Mouse (Mus musculus) kidney, adult 9 months (tissue): Measurements from ENCODE around the gene Plekhh1.

Experiments
- DNase-seq: peaks from one replicate; pipeline ENCODE4 v3.0.0; 2022

The Plekhh1 gene

DNA sequence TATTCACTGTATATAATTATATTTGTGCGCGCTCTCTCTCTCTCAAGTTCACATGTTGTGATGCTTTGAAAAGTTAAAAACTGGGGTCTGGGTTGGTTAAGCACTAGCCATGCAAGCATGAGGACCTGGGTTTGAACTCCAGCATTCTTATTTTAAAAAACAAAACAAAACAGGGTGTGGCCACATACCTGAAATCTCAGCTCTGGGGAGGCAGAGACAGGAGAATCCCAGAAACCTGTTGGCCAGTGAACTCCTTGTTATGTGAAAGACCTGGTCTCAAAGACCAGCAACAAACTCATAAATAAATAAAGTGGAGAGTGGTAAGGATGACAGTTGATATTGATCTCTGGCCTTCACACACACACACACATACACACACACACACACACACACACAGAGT is 5.4 kb downstream of the Plekhh1 start:
- DNase-seq = no peak

DNA sequence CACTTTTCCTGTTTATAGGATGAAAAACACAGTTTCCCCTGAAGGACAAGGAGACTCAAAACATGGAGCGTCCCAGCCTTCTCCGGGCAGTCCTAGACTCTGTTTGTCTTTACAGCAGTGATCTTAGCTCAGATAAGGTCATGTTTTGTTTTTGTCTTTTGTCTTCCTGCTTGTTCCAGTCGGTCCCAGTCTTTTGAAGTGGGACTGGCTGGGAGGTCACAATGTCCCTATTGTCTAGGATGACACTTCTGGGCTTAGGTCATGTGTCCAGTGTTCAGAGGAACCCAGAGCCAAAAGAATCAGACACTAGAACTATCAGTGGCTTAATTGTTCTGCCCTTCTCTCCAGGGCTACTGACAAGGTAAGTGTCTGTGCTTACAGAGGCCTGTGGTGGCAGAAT is 6.4 kb downstream of the Plekhh1 start:
- no peak for DNase-seq

DNA sequence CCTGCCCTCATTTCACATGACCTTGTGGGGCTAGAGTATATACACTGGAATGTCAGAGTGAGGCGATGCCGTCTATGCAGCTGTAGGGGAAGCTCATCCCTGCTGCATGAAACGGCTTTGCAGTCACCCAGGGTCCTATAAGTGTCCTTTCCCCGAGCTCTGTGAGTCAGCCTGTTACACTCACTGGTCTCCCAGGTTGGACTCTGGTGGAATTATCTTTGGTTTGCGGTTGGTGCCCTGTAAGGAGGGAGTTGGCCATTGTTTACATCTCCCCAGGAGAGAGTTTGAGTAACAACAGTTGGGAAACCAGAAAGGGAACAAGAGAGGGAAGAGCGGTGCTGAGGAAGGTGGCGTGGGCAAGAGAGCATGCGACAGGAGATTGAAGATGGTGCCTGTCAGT is 10.7 kb downstream of the Plekhh1 start:
- no peak for DNase-seq

DNA sequence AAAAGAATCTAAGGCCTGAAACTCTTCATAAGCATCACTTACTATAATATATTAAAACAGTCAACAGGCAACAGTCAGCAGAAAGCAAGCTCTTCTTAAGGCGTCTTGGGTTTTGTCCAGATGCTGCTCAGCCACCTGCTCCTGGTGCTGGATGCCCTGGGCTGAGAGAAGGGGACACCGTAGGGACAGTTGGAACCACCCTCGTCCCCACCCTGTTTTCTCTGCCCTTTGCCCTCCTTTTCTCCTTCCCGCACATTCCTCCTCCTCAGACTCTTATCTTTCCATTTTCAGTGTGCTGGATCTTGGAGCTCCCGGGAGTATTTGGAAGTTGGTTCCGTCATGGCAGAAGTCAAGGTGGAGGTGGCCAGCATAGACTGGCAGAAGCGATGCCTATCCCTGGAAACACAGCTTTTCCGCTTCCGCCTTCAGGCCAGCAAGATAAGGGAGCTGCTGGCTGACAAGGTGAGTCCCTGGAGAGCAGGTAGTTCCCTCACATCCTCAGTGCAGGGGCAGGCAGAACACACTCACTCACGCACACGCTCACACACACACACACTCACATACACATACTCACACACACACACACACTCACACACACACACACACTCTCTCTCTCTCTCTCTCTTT is 11.4 kb downstream of the Plekhh1 start:
- DNase-seq = no peak

DNA sequence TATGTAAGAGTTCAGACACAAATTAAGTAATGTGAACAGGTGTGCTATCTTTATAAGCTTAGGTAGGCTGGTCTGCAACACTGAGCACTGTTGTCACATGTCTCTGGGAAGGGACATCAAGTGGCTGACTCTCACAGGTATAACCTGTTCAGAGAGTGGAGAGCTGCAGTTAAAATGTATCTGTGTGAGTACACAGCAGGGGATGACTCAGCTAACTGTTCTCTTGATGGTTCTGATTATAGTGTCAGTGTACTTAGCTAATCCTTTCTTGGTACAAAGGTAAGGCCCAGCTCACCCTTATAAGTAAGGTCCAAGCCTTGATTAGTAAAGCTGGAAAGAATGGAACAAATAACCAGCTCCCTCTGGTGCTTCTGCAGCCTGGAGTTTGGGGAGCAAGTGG is 12.5 kb downstream of the Plekhh1 start:
- no peak for DNase-seq

DNA sequence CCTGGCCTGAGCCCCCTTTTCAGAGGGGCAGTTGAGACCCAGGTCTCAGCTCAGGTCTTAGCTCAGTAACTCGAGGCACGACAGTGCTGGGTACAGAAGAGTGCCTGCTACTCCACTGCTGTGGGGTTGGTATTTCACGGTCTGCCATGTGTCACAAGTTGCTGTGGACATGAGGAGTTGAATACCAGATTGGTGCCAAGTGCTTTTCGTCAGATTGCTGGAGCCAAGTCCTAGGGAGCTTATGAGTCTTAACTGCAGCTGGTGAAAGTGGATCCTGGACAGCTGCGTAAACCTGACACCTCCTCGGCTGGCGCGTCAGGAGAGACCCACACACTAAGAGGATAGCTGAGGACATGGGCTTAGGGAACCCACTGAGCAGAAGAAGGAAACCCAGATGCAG is 15.7 kb downstream of the Plekhh1 start:
- DNase-seq = no peak

DNA sequence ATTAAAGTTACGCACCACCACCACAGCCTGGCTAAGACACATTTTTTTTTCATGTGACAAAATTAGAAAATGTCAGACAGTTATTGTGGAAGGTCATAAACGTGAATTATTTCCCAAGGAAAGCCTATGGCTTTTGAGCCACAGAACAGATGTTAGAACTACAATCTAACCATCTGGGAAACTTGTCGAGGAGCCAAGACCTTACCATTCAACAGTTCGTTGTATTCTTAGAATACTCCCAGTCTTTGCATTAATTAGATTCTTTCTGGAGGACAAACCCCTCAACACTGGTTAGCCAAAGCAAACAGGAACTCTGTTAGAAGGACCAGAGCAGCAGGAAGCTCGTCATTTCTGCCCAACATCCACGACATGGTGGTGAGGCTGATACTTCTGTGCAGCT is 17.2 kb downstream of the Plekhh1 start:
- no peak for DNase-seq

DNA sequence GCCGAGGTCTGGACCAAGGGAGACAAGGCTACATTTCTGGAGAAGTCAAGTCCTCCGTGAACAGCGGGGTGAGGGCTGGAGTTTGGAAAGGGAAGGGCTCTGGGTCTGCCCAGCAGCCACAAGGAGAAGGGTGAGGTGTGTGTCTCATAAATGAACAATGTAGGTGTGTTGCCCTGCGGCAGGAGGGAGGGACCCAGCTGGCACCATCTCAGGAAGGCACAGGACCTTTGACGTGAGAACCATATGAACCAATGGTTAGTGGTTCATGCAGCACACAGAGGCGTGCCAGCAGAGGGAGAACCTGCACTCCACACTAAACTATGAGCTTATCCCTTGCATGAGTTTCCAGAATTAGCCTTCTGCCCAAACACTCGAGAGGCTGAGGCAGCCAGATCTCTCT is 18.2 kb downstream of the Plekhh1 start:
- no peak for DNase-seq

DNA sequence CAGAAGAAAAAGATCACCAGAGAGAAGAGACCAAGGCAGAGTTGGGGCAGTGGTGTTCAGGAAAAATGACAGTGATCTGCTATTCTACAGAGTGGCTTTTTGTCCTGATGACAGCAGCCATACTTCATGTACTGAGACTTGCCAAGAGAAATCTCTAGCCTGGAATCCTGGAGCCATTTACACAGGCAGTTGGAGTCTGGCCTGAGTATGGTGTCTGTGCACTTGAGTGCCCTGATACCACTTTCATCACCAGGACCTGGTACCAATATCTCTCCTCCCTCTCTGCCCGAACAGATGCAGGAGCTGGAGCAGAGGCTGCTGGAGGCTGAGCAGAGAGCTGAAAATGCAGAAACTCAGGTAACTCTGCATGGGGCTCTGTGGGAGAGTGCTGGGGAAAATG is 19.9 kb downstream of the Plekhh1 start:
- no peak for DNase-seq

DNA sequence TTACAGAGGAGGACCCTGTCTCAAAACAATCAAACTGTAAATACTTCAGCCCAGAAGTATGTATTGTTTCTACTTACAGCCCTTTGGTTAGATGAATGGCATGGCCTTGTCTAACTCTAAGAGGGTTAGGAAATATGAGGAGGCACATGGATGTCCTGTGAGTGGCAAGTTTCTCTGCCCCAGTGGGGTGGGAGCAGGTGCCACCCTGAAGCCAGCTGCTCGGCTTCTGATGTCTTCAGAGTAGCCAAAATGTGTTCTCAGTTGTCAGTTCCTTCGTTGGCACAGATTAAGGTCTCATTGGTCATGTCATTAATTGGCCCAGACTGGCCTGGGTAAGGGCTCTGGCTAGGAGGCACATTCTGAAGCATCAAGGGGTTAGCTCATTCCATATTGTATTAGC is 20.8 kb downstream of the Plekhh1 start:
- no peak for DNase-seq

DNA sequence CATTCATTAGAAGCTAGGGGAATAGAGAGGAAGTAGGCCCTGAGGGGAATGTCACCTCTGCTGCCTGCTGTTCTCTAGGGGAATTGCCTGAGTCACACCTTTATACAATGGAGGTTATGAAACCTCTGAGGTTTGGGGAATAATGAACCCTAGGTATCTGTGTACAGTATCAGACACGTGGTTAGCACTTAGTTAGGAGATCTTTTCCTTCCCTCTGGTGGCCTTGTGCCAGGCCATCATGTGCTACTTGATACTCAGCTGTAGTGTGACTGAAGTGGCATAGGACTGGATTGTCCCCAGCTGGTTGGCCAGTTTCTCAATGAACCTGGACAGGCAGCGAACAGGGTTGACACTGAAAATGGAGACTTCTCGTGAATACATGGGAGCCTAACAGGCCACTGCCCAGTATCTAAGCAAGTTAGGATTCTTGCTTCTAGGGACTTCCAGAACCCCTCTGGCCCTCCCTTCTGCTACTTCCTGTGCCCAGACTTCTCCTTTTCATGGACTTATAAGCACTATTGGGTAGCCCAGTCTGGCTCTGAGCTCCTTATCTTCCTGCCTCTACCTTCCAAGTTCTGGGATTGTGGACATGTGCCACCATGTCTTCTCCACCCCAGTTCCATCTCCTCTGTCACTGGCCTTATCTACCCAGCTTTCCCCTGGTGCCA is 21.7 kb downstream of the Plekhh1 start:
- DNase-seq = no peak

DNA sequence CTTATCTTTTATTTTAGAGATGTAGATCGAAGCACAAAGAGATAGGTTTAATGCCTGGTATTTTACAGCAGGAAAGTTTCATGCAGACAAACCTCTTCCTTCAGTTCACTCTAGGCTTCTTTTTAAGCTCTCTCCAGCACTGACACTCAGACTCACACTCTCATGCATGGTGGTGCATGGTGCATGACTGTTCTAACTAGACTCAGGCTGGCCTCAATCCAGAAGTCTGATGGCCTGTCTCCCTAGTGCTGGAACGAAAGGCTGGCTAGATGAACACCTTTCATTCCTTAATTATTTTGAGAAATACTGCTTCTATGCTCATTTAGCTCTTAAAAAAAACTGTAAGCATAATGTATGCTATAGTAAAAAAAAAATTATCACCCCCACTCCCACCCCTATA is 23.1 kb downstream of the Plekhh1 start:
- peak; percentile 57 for DNase-seq

DNA sequence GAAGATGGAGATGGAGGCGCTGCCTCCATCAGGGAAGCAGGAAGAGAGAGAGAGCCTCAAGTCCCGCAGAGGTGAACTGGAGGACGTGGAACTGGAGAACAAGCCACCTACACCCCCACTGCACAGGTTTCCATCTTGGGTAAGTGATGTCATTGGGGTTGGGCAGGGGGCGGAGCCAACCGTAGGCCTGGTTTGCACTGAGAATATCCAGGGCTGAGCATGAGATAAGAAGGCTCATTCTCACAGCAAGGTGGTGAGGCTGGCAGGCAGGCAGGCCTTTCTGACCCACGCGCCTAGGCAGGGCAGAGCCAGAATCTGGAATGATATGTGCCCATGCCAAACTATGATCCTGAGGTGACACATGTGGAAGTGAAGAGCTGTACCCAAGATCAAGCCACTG is 26.3 kb downstream of the Plekhh1 start:
- DNase-seq = no peak

DNA sequence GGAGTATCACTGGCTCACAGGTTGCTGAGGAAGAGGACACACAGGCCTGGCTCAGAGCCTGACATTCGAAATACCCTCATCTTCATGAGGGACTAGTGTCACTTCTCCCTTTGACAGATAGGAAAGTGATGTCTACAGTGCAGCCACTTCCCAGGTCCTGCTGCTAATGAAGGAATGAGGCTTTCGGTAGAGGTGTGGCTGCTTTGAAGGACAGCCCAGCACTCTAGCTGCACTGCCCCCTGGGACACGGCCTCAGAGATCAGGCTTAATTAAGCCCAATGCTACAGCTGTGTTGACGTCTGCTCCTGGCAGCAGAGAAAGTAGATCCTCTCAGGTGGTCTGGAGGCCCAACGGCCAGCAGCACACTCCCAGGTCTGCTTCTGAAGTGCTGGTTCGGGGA is 30.6 kb downstream of the Plekhh1 start:
- DNase-seq = no peak

DNA sequence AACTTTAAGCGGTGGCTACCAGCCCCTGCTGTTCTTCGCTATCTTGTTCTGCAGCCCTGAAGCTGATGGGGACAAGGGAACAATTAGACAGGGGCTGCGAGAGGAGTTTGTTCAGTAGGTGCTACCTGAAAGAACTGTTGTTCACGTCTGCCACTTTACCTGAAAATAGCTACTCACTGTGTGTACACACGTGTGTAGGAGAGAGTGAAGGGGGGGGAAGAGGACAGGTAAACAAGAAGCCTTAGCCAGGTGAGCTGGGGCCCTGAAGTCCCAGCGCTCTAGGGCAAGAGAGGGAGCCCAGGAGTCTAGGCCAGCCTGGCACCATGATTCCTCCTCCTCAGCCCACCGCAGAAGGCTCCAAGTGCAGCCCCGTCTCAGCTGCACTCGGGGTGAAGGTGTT is 31.2 kb downstream of the Plekhh1 start:
- no peak for DNase-seq

DNA sequence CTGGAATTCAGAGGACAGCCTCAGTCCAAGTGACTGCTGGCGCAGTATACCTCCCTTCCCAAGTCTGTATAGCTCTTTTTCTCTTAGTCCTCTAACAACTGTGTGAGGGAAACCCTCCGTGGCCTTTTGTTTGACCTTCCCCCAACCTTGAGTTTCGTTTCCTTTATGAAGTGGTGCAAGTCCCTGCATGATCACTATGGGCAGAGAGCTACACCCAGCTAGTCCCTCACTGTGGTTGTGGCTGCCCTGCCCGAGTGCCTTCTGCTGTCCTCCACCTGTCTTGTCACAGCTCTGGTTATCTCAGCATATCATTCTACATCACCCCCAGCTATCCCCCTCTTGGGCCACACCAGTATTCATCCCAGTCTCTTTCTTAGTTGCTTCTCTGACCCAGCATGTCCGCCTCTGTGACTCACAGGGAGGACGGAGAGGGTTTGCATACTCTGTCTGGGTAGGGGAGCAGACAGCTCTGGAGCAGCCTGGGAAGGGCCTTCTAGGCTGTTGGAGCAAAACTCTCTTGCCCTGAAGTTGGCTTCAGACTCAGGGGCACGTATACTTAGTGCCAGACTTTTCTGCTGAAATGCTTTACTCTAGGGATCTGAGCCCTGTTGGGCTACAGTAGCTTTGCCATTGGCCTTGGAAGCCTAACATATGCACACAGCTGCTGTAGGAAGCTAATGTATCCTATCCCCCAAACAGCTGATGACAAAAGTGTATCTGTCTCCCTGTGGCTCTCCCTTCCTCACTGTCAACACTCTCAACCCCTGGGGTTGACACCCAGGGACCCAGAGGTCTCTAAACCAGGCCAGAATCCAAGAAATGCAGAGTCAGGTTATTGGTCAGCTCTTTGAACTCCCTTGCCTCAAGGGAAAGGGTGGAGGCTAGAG is 32.0 kb downstream of the Plekhh1 start:
- no peak for DNase-seq

DNA sequence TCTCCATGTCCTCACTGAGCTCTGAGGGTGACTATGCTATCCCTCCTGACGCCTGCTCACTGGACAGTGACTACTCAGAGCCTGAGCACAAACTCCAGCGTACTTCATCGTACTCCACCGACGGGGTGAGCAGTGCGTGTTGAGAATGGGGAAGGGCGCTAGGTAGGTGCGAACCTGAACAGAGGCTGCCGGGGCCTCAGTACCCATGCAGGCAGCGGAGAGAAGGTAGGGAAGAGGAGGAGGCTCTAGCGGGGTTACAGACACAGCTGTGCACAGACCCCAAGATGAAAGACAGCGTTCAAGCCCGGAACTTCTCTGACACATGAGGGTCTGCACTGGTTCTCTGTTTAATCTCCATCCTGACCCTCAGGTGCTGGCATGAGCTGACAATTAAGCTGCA is 35.5 kb downstream of the Plekhh1 start:
- no peak for DNase-seq

DNA sequence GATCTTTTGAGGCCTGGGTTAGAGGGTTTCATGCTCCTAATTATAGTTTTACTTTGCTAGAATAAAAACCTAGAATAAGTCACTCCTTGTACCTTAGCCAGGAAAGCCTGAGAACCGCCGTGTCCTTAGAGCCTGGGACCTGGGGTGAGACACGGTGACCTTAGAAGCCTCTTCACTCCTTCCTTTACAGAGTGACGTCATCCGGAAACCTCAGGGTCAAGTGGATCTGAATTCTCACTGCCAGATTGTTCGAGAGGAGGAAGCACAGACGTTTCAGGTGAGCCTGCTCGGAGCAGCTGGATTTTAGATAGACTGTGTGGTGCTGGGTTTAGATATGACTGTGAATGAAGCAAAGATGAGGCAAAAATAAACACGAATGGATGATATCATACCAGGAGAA is 37.5 kb downstream of the Plekhh1 start:
- DNase-seq = peak; percentile 32

DNA sequence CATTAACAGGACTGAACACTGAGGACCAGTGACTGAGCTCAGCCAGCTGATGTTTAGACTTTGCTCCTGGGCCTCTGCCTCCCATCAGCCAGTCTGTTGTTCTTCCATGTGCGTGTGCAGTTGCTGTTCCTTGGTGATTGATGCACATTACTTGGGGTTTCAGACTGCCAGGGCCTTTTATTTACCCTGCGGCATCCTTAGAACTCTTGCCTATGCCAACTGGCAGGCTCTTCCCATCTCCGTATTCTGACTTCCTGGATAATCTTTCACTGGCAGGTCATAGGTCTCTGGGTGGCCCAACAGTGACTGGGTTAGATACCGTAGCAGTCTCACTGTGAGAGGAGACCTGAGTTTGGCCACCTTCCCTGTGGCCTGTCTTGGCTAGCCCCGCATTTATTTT is 38.6 kb downstream of the Plekhh1 start:
- peak; percentile 88 for DNase-seq

DNA sequence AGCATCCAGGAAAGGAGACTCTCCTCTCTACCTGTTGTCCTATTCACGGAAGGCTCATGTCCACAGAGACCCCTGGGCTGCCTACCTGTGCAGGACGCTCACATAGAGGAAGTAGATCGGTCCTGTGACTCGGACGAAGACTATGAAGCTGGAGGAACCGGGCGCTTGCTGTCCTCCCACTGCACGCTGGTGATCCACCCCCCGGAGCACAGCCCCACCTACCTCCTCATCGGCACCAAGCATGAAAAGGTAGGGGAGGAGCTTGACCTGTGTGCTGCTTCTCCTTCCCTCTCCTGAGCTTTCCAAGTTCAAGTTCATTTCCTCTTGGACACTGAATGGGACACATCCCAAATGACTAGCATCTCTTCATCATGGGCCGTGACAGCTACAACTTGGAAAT is 39.3 kb downstream of the Plekhh1 start:
- DNase-seq = peak; percentile 86

DNA sequence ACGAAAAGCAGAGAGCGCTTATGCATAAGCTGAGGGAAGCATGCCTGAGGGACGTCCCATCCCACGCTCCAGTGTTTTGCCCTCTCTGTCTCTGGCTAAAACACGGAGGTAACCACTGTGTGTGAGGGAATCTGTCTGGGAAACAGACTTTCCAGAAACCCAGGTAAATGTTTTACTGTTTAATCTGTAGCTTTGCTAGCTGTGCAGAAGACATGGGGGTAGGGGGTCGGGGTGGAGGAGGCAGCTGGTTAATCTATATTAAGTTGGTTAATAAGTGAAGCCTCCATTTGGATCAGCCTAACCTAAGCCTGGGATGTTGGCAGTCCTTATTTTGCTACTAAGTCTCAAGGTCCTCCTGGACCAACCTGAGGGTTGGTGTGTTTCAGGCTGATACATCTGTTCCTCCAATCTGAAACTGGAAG is 40.2 kb downstream of the Plekhh1 start:
- peak; percentile 88 for DNase-seq

DNA sequence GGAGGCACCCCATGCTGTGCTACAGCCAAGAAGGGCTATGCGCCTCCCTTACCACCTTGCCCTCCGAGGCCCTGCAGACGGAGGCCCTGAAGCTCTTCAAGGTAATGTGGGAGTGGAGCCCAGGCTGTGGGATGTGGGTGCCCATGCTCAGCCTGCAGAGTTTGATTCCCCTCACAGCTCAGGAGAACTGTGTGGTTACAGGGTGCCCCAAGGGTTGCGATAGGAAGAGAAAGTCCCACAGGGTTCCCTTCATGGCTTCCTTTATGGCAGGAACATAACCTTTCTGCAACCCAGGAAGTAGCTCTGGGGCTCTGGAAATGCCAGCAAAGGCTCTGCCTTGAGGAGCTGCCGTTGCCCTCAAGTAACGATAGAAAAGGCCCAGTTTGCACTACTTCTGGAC is 41.0 kb downstream of the Plekhh1 start:
- DNase-seq = no peak

DNA sequence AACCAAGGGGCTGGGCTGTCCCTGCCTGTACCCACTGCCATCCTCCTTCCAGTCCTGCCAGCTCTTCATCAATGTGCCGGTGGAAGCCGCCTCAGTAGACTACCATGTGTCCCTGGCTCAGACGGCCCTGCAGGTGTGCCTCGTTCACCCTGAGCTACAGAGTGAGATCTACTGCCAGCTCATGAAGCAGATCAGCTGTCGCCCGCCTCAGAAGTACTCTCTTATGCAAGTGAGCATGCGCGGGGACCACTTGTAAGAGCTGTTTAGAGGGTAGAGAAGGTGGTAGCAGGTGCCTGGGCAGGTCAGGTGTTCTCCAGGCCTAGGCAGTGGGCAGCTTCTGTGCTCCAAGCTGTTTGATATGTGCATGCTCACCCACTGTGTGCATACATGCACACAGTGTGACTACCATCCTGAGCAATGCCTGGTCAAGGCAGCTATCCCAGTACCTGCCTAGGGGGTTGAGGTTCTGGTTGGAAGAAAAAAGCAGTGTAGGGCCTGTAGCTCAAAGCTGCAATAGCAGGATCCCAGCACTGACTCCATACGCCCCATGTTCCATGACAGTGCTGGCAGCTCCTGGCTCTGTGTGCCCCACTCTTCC is 41.9 kb downstream of the Plekhh1 start:
- DNase-seq = no peak

DNA sequence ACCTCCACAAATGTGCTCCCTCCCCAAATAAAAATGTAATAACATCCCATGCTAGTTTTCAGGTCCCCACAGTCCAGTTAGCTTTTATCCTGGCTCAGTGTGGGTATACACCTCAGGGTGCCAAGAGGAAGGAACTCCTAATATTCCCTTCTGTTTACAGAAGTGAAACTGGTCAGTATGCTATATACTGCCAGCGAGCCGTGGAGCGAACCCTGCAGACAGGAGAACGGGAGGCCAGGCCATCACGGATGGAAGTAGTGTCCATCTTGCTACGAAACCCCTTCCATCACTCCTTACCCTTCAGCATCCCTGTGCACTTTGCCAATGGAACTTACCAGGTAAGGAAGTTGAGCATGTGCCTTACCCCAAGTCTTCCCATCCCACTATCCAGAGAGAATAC is 43.6 kb downstream of the Plekhh1 start:
- no peak for DNase-seq
